Comparison of ENCODE assay signal across 8 mouse cellular contexts in the genomic region with DNA sequence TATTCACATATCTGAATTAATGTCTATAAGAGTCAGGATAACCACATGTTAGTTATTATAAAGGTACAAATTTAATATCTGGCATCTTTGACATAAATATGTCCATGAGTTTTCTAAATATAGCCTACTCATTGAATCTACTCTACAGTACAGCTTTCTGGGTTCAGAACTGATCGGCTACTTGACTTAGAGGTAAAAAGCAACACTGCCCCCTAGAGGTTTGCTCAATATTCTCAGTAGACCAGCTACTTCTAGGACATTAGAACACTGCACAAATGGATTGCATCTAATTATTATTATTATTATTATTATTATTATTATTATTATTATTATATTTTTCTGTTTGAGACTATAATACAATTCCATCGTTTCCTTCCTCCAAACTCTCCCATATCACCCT.
DNase-seq lines count a peak whose midpoint lies in the region; ATAC-seq lines count a peak whose summit lies in the region.

No protein-coding gene starts in this region.

- H3K9ac ChIP-seq in forebrain, embryonic 14.5 days (ENCODE audit: low read length) = no peak overlapping the region

- H3K4me2 ChIP-seq in forebrain, embryonic 14.5 days (ENCODE audit: low read length) = no peak overlapping the region

- H3K27ac ChIP-seq in forebrain, embryonic 14.5 days (ENCODE audit: low read depth, low read length) = no peak overlapping the region

- H3K4me1 ChIP-seq in forebrain, embryonic 14.5 days (ENCODE audit: control insufficient read depth, insufficient read depth, low read length) = no peaks in the 10 kb centered on the region

- no peaks in the 10 kb centered on the region for H3K9me3 ChIP-seq in forebrain, embryonic 14.5 days (replicated peaks; ENCODE audit: control insufficient read depth, low read length)

- no peaks in the 10 kb centered on the region for H3K27me3 ChIP-seq in forebrain, embryonic 14.5 days (replicated peaks; ENCODE audit: control insufficient read depth, insufficient read depth, low read length)

- no peaks in the 10 kb centered on the region for H3K36me3 ChIP-seq in forebrain, embryonic 14.5 days (ENCODE audit: control insufficient read depth, insufficient read depth, low read length)

- peak; percentile 54 to 72 for DNase-seq in cerebellum, postnatal 10 days
- DNase-seq in cerebellum, postnatal 36 days = no peak
- DNase-seq in layer of hippocampus, adult 9-11 months = peak; percentile 12
- no peak for DNase-seq in layer of hippocampus, adult 8-10 months (ENCODE audit: low spot score in 2 of 2)
- peak; percentile 5 for DNase-seq in MN1 (ENCODE audit: low spot score)
- DNase-seq in forebrain, embryonic 14.5 days (ENCODE audit: low spot score) = peak; percentile 77
- no peak for DNase-seq in spleen, postnatal 10 days (ENCODE audit: low spot score in 2 of 2)
- DNase-seq in right cerebral cortex, postnatal 4 days = no peak

- peak; percentile 73; the same call in 1 of the 2 replicates for ATAC-seq in forebrain, embryonic 14.5 days

- WGBS in forebrain, embryonic 14.5 days = 36% methylated on average over 2 of the region's 2 CpGs

- no peak overlapping the region for H3K4me3 ChIP-seq in forebrain, embryonic 14.5 days (ENCODE audit: low read depth, low read length)

Comparison
In these comparisons a context has a peak if more than half of its experiments do, and no peak if none do; other contexts are left out.
1. DNase-seq: peak in cerebellum, postnatal 10 days (2 of 2), layer of hippocampus, adult 9-11 months (single experiment), MN1 (single experiment) and forebrain, embryonic 14.5 days (single experiment); none in cerebellum, postnatal 36 days (0 of 2), layer of hippocampus, adult 8-10 months (0 of 2), spleen, postnatal 10 days (0 of 2) and right cerebral cortex, postnatal 4 days (single experiment).